Mouse (Mus musculus) cortical plate, adult 2 months (tissue): ENCODE results near the gene Pphln1. TPM values are rescaled to one million over a fixed set of nuclear protein-coding genes. Genes with fewer than 3 reads are reported as not detected.

Experiments used
- H3K27ac ChIP-seq: fragments of 200-500 bp; 2 replicates; pipeline ENCODE4 v1.5.1; 2012; ENCODE audit warnings: low read length, control low read depth, inconsistent platforms; ENCODE audit not compliant: insufficient read depth
- H3K4me1 ChIP-seq: fragments of 200-500 bp; 2 replicates; pipeline ENCODE4 v1.6.1; 2011; ENCODE audit warnings: low read length; ENCODE audit not compliant: control insufficient read depth, insufficient read depth
- H3K4me3 ChIP-seq: fragments of 200-500 bp; 2 replicates; pipeline ENCODE4 v1.5.1; 2011; ENCODE audit warnings: mild to moderate bottlenecking, low read length, control low read depth; ENCODE audit not compliant: insufficient read depth
- CTCF ChIP-seq: fragments of 200-500 bp; IDR thresholded peaks from 2 replicates; pipeline ENCODE4 v1.5.1; 2011; ENCODE audit warnings: mild to moderate bottlenecking, control low read depth, low read length; ENCODE audit not compliant: insufficient read depth; ENCODE audit errors: extremely low read depth
- POLR2A ChIP-seq: fragments of 200-500 bp; IDR thresholded peaks from 2 replicates; pipeline ENCODE4 v1.6.1; 2011; ENCODE audit warnings: mild to moderate bottlenecking, low read length, control low read depth; ENCODE audit not compliant: insufficient read depth; ENCODE audit errors: extremely low read depth
- polyA plus RNA-seq: library from polyadenylated mRNA; depleted of rRNA; stranded (reverse); fragments of >200 nt; gene quantifications from 2 replicates; pipeline ENCODE4 v1.2.3, GENCODE M21; 2012

The Pphln1 gene
- polyA plus RNA-seq, 1 experiment, result 23.0 TPM

DNA sequence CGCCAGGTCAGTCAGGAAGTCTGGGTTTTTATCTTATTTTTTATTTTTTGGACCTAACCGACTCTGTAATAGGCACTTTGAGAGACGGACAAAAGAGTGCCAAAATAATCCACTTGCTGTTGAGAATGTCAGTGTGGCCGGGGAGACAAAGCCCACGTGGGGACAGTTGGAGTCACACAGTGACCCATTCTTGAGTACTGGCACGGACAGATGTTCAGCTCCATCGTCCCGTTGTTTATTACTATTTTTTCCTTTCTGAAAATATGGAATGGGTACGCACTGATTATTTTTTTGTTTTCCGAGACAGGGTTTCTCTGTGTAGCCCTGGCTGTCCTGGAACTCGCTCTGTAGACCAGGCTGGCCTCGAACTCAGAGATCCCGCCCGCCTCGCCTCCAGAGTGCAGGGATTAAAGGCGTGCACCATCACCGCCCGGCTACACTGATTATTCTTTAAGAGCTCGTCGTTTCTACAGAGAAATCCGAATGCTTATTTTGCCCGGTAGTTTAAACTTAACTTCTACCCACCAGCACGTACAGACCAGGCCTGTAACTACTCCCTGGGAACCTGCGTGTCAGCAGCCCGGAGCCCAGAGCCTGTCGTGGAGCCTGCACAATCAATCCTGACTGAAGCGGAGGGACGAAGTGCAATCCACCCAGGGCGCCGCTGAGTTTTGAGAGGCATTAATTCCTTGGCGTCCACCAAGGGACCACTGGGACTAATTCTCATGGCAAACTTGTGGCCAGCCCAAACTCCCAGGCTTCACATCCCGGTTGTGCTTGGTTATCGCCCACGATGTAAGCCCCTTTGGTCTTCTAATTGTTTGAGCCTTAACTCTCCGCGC is 770 bp downstream of the Pphln1 start:
- Histone ChIP-seq H3K27ac (peak overlapping the region; percentile 48; the same call in 1 of the 2 replicates), H3K4me1 (peaks cover 2% of the 10 kb centered on the region; the same call in 1 of the 2 replicates), H3K4me3 (peak overlapping the region; percentile 85)
- TF ChIP-seq POLR2A, result no peak

DNA sequence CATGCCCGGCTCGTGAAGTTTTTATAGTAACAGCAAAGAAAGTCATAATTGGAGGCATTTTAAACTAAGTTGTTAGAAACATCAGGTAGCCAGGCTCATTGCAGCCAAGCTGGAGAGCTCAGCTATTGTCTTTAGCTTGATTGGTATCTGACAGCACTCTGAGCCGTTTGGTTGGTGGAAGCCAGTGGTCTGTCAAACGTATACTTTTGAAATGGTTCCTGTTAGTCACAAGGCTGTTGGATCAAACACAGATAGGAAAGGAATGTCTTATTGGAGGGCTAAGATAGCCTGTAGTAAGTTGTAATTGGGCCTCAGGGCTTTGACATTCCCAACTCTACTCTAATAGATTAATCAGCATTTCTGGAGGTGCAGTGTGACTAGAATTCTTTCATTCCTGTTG is 3.3 kb downstream of the Pphln1 start:
- no peak overlapping the region for H3K27ac ChIP-seq
- peaks cover 2% of the 10 kb centered on the region; the same call in 1 of the 2 replicates for H3K4me1 ChIP-seq
- no peak overlapping the region for H3K4me3 ChIP-seq
- TF ChIP-seq CTCF (no peak), POLR2A (no peak)

DNA sequence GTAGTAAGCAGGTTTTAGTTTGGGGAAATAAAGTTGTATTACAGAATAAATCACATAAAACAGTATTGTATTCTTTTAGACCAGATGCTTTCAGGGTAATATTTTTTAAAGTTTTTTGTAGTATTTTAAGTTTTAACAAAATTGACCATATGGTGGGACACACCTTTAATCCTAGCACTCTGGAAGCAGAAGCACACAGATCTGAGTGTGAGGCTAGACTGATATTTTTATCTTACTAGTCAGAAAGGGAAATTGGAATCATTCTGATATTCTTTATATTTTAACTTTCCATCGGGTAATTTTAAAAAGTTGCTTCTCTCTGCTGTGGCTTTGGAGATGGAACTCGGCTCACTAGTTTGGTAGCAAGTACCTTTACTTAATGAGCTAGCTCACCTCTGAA is 4.6 kb downstream of the Pphln1 start:
- no peak for TF ChIP-seq CTCF
- no peak for TF ChIP-seq POLR2A
- no peak overlapping the region for H3K27ac ChIP-seq
- peaks cover 2% of the 10 kb centered on the region; the same call in 1 of the 2 replicates for H3K4me1 ChIP-seq
- H3K4me3 ChIP-seq, result no peak overlapping the region

DNA sequence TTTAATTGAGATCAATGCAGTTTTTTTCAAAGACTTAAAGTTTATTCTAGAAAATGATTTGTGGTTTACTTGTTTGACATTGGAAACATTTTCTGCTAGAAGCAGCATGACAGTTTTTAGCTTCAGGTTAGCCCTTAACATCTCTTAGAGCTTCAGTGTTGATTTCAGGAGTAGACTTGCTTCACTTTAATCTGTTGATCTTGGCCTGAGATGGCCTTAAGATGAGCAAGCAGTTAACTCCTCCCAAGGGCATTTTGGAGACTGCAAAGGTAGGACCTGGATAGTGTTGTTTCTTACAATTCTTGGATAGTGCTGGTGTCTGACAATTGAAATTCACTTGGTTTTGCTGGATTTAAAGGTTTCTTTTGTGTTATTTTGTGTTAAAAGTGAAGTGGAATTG is 6.7 kb downstream of the Pphln1 start:
- Histone ChIP-seq H3K27ac (no peak overlapping the region), H3K4me1 (no peaks in the 10 kb centered on the region), H3K4me3 (no peak overlapping the region)
- no peak for TF ChIP-seq POLR2A

DNA sequence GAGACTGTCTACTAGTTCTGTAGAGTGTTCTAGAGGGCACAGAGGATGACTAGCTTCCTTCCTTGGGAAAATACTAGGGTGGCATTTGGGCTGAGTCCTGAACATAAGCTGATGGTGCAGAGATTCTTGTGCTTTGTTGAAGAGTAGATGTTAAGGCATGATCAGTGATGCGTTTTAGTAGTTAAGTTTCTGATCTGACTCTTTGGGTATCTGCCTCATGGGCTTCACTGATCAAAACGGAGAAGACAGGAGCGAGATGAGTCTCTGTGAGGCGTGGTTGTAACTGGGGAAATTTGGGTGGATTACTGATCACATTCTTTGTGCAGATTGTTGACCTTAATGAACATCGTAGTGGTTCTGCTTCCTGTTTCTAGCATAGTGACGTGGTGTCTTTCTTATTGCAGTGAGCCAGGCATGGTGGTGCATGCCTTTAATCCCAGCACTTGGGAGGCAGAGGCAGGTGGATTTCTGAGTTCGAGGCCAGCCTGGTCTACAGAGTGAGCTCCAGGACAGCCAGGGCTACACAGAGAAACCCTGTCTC is 7.4 kb downstream of the Pphln1 start:
- TF ChIP-seq POLR2A, result no peak
- TF ChIP-seq CTCF, result no peak
- Histone ChIP-seq H3K4me1 (no peaks in the 10 kb centered on the region), H3K27ac (no peak overlapping the region), H3K4me3 (no peak overlapping the region)

DNA sequence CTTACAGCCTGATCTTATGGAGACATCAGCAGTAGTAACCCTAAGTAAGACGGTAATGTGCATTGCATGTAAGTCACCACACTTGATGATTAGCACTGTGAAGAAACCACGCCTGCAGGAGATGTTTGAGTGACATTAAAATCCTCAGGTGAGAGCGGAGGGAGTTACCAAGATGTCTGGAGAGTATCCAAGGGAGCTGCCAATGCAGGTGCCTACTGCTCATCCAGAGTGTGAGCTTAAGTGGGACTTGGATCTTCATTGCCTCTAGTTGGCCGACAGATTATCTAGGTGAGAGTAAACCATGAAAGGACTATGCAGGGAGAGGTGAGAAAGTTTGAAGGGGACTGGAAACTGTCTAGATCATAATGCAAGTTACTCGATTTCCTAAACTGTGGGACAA is 8.3 kb downstream of the Pphln1 start:
- TF ChIP-seq POLR2A, result no peak
- no peak for TF ChIP-seq CTCF
- no peak overlapping the region for H3K4me3 ChIP-seq
- no peak overlapping the region for H3K27ac ChIP-seq
- no peaks in the 10 kb centered on the region for H3K4me1 ChIP-seq

DNA sequence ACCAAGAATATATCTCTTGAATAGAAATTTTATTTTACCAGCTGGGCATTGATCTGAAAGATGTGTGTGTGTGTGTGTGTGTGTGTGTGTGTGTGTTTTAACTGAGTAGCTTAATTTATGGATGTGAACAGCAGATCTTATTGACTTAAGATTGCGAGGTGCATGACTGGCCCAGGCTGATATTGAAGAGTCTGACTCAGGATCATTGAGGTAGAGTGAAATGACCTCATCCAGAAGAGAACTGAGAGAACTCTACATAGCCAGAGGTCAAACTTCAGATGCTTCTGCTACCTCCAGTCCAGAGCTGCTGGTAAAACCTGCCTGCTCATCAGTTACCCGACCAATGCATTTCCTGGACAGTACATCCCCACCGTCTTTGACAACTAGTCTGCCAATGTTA is 14.3 kb downstream of the Pphln1 start:
- H3K4me3 ChIP-seq, result no peak overlapping the region
- no peaks in the 10 kb centered on the region for H3K4me1 ChIP-seq
- no peak for TF ChIP-seq POLR2A
- no peak for TF ChIP-seq CTCF
- H3K27ac ChIP-seq, result no peak overlapping the region

DNA sequence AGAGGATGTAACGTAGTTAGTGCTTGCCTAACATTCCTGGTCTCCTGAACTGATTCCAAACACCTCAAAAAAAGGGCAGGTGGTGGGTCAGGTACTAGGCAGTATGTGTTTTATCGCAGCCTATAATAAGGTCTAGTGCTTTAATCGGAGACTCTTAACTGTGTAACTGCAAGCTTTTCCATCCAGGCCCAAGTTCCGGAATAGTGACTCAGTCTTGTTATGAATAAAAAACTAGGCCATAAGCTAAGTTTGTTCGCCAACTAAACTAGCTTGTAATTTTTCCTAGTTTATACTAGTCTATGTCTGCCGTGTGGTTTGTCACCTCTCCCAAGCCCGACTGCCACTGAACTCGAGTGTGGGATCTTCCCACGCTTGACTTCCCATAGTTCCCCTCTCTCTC is 16.3 kb downstream of the Pphln1 start:
- H3K4me3 ChIP-seq, result no peak overlapping the region
- TF ChIP-seq POLR2A, result no peak
- no peak for TF ChIP-seq CTCF
- no peak overlapping the region for H3K27ac ChIP-seq
- no peaks in the 10 kb centered on the region for H3K4me1 ChIP-seq

DNA sequence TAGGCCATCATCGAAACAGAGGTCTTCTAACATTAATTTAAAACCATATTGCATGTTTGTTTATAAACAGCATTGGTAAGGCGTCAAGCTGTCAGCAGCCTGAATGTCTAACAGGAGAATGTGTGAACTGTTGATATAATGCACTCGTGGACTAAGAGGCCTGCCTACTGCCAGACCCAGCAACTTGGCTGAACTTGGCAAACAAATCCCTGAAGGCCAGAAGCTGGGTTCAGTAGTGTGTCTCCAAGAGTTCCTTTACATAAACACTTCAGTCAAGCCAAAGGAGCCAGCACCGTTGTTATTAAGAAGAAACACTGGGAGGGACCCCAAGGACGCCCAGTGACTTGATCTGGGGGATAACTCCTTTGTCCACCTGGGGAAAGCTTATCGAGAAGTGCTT is 18.1 kb downstream of the Pphln1 start:
- Histone ChIP-seq H3K27ac (no peak overlapping the region), H3K4me3 (no peak overlapping the region), H3K4me1 (no peaks in the 10 kb centered on the region)
- no peak for TF ChIP-seq POLR2A

DNA sequence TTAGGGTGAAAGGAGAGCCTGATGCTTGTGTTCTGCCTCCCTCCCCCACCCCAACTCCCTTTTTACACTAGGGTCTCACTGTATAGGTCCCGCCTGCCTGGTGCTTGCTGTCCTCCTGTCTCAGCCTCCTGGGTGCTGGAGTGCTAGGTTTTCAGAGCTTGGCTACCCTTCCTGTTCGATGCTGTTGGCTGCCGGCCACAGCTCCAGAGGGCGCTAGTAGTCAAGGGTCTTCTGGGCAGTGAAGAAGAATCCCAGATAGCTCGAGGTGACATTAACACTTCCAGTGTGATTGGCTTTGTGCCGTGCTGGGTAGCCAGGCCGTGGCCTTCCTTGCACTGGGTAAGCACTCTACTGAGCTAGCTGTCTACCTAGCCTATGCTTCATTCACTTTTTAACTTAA is 22.4 kb downstream of the Pphln1 start:
- no peak for TF ChIP-seq CTCF
- Histone ChIP-seq H3K4me3 (no peak overlapping the region), H3K27ac (no peak overlapping the region), H3K4me1 (no peaks in the 10 kb centered on the region)

DNA sequence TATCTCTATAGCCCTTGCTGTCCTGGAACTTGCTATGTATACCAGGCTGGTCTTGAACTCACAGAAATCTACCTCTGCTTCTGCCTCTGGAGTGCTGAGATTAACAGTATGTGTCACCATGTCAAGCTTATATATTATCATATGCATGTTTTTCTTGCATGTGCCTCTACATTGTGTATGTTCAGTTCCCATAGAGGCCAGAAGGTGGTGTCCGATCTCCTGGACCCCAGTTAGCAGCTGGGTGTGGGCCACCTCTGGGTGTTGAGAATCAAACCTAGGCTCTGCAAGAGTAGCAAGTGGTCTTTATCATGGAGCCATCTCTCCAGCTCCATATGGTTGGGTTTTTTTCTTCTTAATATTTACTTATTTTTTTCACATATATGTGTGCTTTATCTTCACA is 24.4 kb downstream of the Pphln1 start:
- H3K27ac ChIP-seq, result no peak overlapping the region
- TF ChIP-seq POLR2A (no peak), CTCF (no peak)
- H3K4me1 ChIP-seq, result no peaks in the 10 kb centered on the region
- no peak overlapping the region for H3K4me3 ChIP-seq
